Mouse (Mus musculus) heart, postnatal 0 days (tissue): ENCODE results near the gene 1810049J17Rik. TPM values are rescaled to one million over a fixed set of nuclear protein-coding genes. Genes with fewer than 3 reads are reported as not detected.

Experiments used
- ATAC-seq: fragments of 200-750 bp; cut with Nextera tagmentation; 2 replicates; pipeline ENCODE4 v1.8.0; 2017; ENCODE audit warnings: low read depth, moderate number of reproducible peaks, moderate library complexity; ENCODE audit not compliant: insufficient read depth
- DNase-seq: peaks from one replicate; pipeline ENCODE4 v3.0.0-alpha.2; 2016; ENCODE audit warnings: low spot score
- H3K27ac ChIP-seq: fragments of 300-500 bp; sonication (generic); 2 replicates; pipeline ENCODE4 v1.5.1; 2014; ENCODE audit warnings: low read depth, mild to moderate bottlenecking
- H3K27me3 ChIP-seq: fragments of 300-500 bp; sonication (generic); 2 replicates; pipeline ENCODE4 v1.6.1; 2014; ENCODE audit warnings: low read length, mixed read lengths; ENCODE audit not compliant: control insufficient read depth, insufficient read depth
- H3K36me3 ChIP-seq: fragments of 300-500 bp; sonication (generic); replicated peaks from 2 replicates; pipeline ENCODE4 v1.6.1; 2014; ENCODE audit warnings: low read length, mixed read lengths; ENCODE audit not compliant: control insufficient read depth, insufficient read depth
- H3K4me1 ChIP-seq: fragments of 300-500 bp; sonication (generic); 2 replicates; pipeline ENCODE4 v1.6.1; 2014; ENCODE audit warnings: antibody characterized with exemption; ENCODE audit not compliant: control insufficient read depth, insufficient read depth
- H3K4me2 ChIP-seq: fragments of 300-500 bp; sonication (generic); 2 replicates; pipeline ENCODE4 v1.6.1; 2014; ENCODE audit warnings: low read depth, mild to moderate bottlenecking, low read length, moderate library complexity
- H3K4me3 ChIP-seq: fragments of 300-500 bp; sonication (generic); 2 replicates; pipeline ENCODE4 v1.5.1; 2014; ENCODE audit warnings: low read depth, low read length
- H3K9ac ChIP-seq: fragments of 300-500 bp; sonication (generic); replicated peaks from 2 replicates; pipeline ENCODE4 v1.6.1; 2014; ENCODE audit warnings: low read depth, low read length, mixed read lengths
- H3K9me3 ChIP-seq: fragments of 300-500 bp; sonication (generic); replicated peaks from 2 replicates; pipeline ENCODE4 v1.6.1; 2016; ENCODE audit warnings: low read length; ENCODE audit not compliant: control insufficient read depth
- CTCF ChIP-seq: IDR thresholded peaks from 2 replicates; pipeline ENCODE4 v1.5.1; 2016; ENCODE audit warnings: antibody characterized with exemption, control low read depth, low read depth
- EP300 ChIP-seq: IDR thresholded peaks from 2 replicates; pipeline ENCODE4 v1.6.1; 2016; ENCODE audit warnings: antibody characterized with exemption, low read depth
- WGBS: fragments of 180-500 bp; shearing (Covaris S2); extraction: QIAGEN DNeasy Blood & Tissue Kit; methylation state at CpG from one replicate; pipeline ENCODE4 v1.1.7; 2014; 5-methylcytosine and 5-hydroxymethylcytosine counted together
- polyA plus RNA-seq: library from polyadenylated mRNA; unstranded; fragments of >200 nt; fragmentation: Nextera tagmentation; extraction: Ambion mirVana; gene quantifications from 2 replicates; pipeline ENCODE4 v1.2.1, GENCODE M21; 2015
- total RNA-seq: library from RNA; depleted of rRNA; stranded (reverse); fragments of >200 nt; gene quantifications from 2 replicates; pipeline ENCODE4 v1.2.3, GENCODE M21; 2014; ENCODE audit warnings: low replicate concordance

Gene 1810049J17Rik
- total and polyA plus RNA-seq, 2 experiments from 2014 or later = 0.44 TPM; not detected in 1

- TF ChIP-seq CTCF = no peak
- no peak for TF ChIP-seq EP300
- Histone ChIP-seq H3K36me3 (no peaks in the 10 kb centered on the region), H3K4me3 (no peak overlapping the region), H3K9me3 (no peaks in the 10 kb centered on the region), H3K9ac (no peak overlapping the region), H3K4me2 (no peak overlapping the region), H3K27me3 (no peaks in the 10 kb centered on the region), H3K27ac (no peak overlapping the region), H3K4me1 (no peaks in the 10 kb centered on the region)
- DNase-seq = no peak
- ATAC-seq = no peak
- WGBS = 54% methylated on average over 2 of the region's 2 CpGs
Observed at GRCm38 (mm10) chr15:12315996-12316395, 5.7 kb downstream of the 1810049J17Rik start.

- Histone ChIP-seq H3K9me3 (no peaks in the 10 kb centered on the region), H3K4me2 (no peak overlapping the region), H3K4me1 (no peaks in the 10 kb centered on the region), H3K9ac (no peak overlapping the region), H3K27ac (no peak overlapping the region), H3K4me3 (no peak overlapping the region), H3K27me3 (no peaks in the 10 kb centered on the region), H3K36me3 (no peaks in the 10 kb centered on the region)
- no peak for TF ChIP-seq EP300
- no peak for TF ChIP-seq CTCF
- no peak for DNase-seq
- 79% methylated on average over 5 of the region's 5 CpGs for WGBS
- ATAC-seq = no peak
Observed at GRCm38 (mm10) chr15:12314584-12314983, 7.1 kb downstream of the 1810049J17Rik start.

- TF ChIP-seq CTCF = no peak
- TF ChIP-seq EP300 = no peak
- ATAC-seq = no peak
Observed at GRCm38 (mm10) chr15:12313255-12313654, 8.4 kb downstream of the 1810049J17Rik start.

GRCm38 (mm10) chr15:12311465-12311864, 10.2 kb downstream of the 1810049J17Rik start:
- ATAC-seq (no peak), DNase-seq (no peak)

More at GRCm38 (mm10) chr15:12313255-12313654, 8.4 kb downstream of the 1810049J17Rik start:
- 23% methylated on average over 1 of the region's 1 CpGs for WGBS
- DNase-seq = no peak
- Histone ChIP-seq H3K4me1 (no peaks in the 10 kb centered on the region), H3K9ac (no peak overlapping the region), H3K9me3 (no peaks in the 10 kb centered on the region), H3K4me2 (no peak overlapping the region), H3K27me3 (no peaks in the 10 kb centered on the region), H3K36me3 (no peaks in the 10 kb centered on the region), H3K27ac (no peak overlapping the region), H3K4me3 (no peak overlapping the region)

GRCm38 (mm10) chr15:12310676-12311075, 11.0 kb downstream of the 1810049J17Rik start:
- Histone ChIP-seq H3K4me3 (no peak overlapping the region), H3K36me3 (no peaks in the 10 kb centered on the region), H3K4me1 (peaks cover 8% of the 10 kb centered on the region; the same call in 1 of the 2 replicates), H3K27me3 (no peaks in the 10 kb centered on the region), H3K4me2 (no peak overlapping the region), H3K9me3 (no peaks in the 10 kb centered on the region), H3K9ac (no peak overlapping the region), H3K27ac (no peak overlapping the region)
- WGBS = 75% methylated on average over 4 of the region's 4 CpGs
- DNase-seq (no peak), ATAC-seq (no peak)
- no peak for TF ChIP-seq EP300
- no peak for TF ChIP-seq CTCF

More at GRCm38 (mm10) chr15:12311465-12311864, 10.2 kb downstream of the 1810049J17Rik start:
- no peaks in the 10 kb centered on the region for H3K27me3 ChIP-seq
- TF ChIP-seq CTCF (no peak), EP300 (no peak)
- no peaks in the 10 kb centered on the region for H3K9me3 ChIP-seq
- H3K4me3 ChIP-seq = no peak overlapping the region
- no peak overlapping the region for H3K4me2 ChIP-seq
- 79% methylated on average over 7 of the region's 7 CpGs for WGBS
- no peaks in the 10 kb centered on the region for H3K36me3 ChIP-seq
- H3K4me1 ChIP-seq = peaks cover 4% of the 10 kb centered on the region; the same call in 1 of the 2 replicates
- no peak overlapping the region for H3K9ac ChIP-seq
- H3K27ac ChIP-seq = no peak overlapping the region

GRCm38 (mm10) chr15:12308539-12308938, 13.2 kb downstream of the 1810049J17Rik start:
- Histone ChIP-seq H3K36me3 (no peaks in the 10 kb centered on the region), H3K9me3 (no peaks in the 10 kb centered on the region), H3K9ac (no peak overlapping the region), H3K27ac (no peak overlapping the region), H3K4me2 (no peak overlapping the region), H3K4me1 (peaks cover 8% of the 10 kb centered on the region; the same call in 1 of the 2 replicates), H3K4me3 (no peak overlapping the region), H3K27me3 (no peaks in the 10 kb centered on the region)
- WGBS = 94% methylated on average over 5 of the region's 5 CpGs
- DNase-seq (no peak), ATAC-seq (no peak)
- TF ChIP-seq EP300 = no peak
- no peak for TF ChIP-seq CTCF
